Mouse (Mus musculus): ENCODE measurements around the gene Zdhhc16. TPM values are rescaled to one million over a fixed set of nuclear protein-coding genes. Genes with fewer than 3 reads are reported as not detected.

Gene Zdhhc16
- polyA plus RNA-seq, 1 experiment: 43.9 TPM

DNA sequence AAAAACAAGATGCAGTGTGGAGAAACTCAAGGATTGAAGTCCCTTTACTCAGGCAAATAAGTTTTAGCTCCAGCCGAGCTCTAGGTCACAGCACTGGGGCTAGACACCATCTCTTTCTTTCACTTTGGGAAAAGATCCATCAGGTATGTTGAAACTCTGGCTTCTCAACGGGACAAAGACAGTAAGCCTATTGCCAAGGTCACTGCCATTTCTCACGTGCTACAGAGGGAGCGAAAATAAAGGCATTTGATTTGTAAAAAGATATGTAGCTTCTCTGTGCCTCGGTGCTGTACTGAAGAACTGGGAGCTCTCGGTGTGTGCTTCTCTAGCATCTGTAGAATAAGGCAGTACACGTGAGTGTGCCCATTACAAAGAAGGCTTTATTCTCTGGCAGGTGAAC lies 10.6 kb downstream of the Zdhhc16 start:
- H3K4me3 ChIP-seq (ENCODE audit: insufficient read depth, low read length): no peak overlapping the region
- no peaks in the 10 kb centered on the region for H3K4me1 ChIP-seq (ENCODE audit: control insufficient read depth, insufficient read depth, low read length)
- no peak overlapping the region for H3K27ac ChIP-seq (ENCODE audit: insufficient read depth, low read depth, low read length)
- no peak for TF ChIP-seq CTCF (IDR thresholded peaks at IDR 0.05; ENCODE audit: low read depth, low read length)
- no peak for TF ChIP-seq POLR2A (IDR thresholded peaks at IDR 0.05; ENCODE audit: borderline replicate concordance, low read depth, low read length)

DNA sequence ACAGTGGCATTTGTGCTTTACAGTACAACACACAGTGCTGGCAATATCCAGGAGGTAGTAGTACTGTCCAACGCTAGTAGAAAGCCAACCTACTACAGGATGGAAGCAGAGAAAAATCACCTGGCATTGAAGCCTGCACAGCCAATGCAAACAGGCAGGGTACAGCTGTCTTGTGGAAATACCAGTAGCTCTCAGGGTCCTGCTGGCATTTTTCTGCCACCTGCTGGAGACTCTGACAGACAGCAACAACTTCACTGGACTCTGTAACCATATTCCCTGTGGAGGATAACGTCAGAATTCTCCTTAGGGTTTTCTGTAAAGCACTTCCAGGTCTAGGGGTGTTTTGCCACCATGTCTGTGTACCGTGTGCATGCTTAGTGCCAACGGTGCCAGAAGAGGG lies 19.0 kb downstream of the Zdhhc16 start:
- no peaks in the 10 kb centered on the region for H3K4me1 ChIP-seq (ENCODE audit: control insufficient read depth, insufficient read depth, low read length)
- no peak overlapping the region for H3K27ac ChIP-seq (ENCODE audit: insufficient read depth, low read depth, low read length)
- no peak for TF ChIP-seq POLR2A (IDR thresholded peaks at IDR 0.05; ENCODE audit: borderline replicate concordance, low read depth, low read length)
- no peak for TF ChIP-seq CTCF (IDR thresholded peaks at IDR 0.05; ENCODE audit: low read depth, low read length)
- H3K4me3 ChIP-seq (ENCODE audit: insufficient read depth, low read length): no peak overlapping the region

DNA sequence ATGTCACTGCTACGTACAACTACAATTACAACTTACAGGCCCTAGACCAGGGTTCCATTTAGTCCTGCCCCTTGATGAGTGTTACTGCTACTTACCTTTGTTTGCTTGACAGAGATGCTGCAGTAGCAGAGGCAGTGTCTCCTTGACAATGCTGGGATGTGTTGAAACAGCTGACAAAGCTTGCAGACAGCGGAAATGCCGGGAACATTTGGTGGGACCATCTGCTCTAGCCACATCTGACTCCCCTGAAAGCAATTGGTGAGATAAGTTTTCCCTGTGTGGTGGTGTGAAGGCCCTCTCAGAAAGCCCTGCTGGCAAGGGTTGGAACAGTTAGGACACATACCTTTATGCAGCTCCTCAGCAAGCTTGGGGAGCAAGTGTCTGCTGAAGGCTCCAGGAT lies 20.3 kb downstream of the Zdhhc16 start:
- H3K27ac ChIP-seq (ENCODE audit: insufficient read depth, low read depth, low read length): no peak overlapping the region
- H3K4me3 ChIP-seq (ENCODE audit: insufficient read depth, low read length): no peak overlapping the region
- TF ChIP-seq CTCF (IDR thresholded peaks at IDR 0.05; ENCODE audit: low read depth, low read length): no peak
- TF ChIP-seq POLR2A (IDR thresholded peaks at IDR 0.05; ENCODE audit: borderline replicate concordance, low read depth, low read length): no peak
- H3K4me1 ChIP-seq (ENCODE audit: control insufficient read depth, insufficient read depth, low read length): no peaks in the 10 kb centered on the region

DNA sequence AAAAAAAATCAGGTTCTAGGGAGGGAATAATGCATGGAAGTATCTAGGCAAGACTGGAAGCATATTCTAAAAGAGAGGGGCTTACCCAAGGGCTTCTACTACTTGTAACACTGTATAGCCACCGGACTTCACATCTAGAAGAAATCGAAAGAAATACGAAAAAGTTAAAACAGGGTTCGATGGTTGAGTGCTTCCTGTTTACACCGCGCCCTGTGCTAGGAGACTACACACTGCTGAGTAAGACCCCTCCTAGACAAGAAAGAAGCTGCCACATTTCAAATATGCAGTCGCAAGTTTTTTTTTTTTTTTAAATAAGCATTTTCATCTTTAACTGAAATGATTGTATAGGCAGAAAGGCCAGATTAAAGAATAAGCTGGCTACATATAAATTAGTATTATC lies 36.3 kb downstream of the Zdhhc16 start:
- Histone ChIP-seq H3K4me1 (ENCODE audit: control insufficient read depth, insufficient read depth, low read length) (peaks cover 11% of the 10 kb centered on the region), H3K4me3 (ENCODE audit: insufficient read depth, low read length) (no peak overlapping the region), H3K27ac (ENCODE audit: insufficient read depth, low read depth, low read length) (no peak overlapping the region)
- TF ChIP-seq POLR2A (IDR thresholded peaks at IDR 0.05; ENCODE audit: borderline replicate concordance, low read depth, low read length) (no peak), CTCF (IDR thresholded peaks at IDR 0.05; ENCODE audit: low read depth, low read length) (no peak)

DNA sequence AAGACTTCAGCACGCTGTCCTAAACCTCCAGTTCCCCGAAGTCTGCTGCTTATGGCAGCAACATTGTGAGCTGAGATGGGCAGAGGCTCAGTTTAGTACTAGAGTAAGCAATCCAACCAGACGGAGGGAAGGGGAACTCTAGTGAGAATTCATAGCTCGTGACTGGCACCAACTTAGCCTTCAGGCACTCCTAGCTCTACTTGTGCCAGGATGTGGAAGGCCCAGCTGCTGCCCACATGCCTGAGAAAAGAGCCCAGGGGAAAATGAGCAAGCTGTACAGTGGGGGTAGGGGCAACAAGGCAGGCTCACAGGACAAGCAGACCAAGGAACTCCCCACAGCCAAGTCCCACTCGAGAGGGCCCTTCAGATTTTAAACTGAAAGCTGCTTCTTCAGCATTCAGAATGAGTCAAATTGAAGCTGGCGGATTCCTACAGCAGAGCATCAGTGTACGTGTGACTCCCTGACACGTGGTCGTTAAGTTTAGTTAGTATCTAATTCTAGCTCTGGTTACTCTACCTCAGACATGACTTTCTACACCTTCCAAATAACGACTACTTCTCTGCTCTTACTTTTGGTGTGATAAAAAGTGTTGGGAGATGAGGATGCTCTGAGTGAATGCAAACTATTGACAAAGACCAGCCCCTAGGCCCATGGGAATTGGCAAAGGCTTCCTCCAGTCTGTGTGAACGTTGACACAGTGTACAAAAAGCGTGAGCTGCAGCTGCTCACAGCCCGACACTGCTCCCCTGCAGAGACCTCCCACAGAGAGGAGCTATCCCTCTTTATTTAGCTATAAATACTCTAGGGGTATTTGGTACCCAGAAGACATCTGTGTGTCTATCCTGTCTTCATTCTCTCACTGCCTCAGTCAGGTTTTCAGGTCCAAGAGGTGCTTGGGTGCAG lies 40.9 kb downstream of the Zdhhc16 start:
- Histone ChIP-seq H3K4me3 (ENCODE audit: insufficient read depth, low read length) (no peak overlapping the region), H3K27ac (ENCODE audit: insufficient read depth, low read depth, low read length) (peak overlapping the region; percentile 48), H3K4me1 (ENCODE audit: control insufficient read depth, insufficient read depth, low read length) (peaks cover 27% of the 10 kb centered on the region)
- no peak for TF ChIP-seq CTCF (IDR thresholded peaks at IDR 0.05; ENCODE audit: low read depth, low read length)
- TF ChIP-seq POLR2A (IDR thresholded peaks at IDR 0.05; ENCODE audit: borderline replicate concordance, low read depth, low read length): no peak

DNA sequence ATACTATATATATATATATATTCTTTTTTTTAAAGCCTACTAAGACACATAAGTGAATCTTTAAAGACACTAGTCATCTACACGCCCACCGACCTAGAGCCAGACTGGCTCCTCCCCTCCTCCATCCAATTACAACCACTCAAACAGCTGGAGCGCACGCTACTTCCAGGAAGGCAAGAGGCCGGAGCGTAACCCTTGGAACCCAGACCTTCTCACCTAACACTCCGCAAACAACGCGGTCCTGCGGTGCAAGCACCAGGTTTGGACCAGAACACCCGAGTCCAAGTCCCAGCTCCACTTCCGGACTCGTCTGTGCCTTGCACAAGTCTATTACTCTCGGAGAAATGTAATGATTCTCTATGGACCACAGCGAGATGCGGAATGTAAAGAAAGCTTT lies 47.1 kb downstream of the Zdhhc16 start:
- Histone ChIP-seq H3K4me3 (ENCODE audit: insufficient read depth, low read length) (peak overlapping the region; percentile 90), H3K27ac (ENCODE audit: insufficient read depth, low read depth, low read length) (peak overlapping the region; percentile 66), H3K4me1 (ENCODE audit: control insufficient read depth, insufficient read depth, low read length) (peaks cover 28% of the 10 kb centered on the region)
- TF ChIP-seq POLR2A (IDR thresholded peaks at IDR 0.05; ENCODE audit: borderline replicate concordance, low read depth, low read length) (no peak), CTCF (IDR thresholded peaks at IDR 0.05; ENCODE audit: low read depth, low read length) (no peak)

DNA sequence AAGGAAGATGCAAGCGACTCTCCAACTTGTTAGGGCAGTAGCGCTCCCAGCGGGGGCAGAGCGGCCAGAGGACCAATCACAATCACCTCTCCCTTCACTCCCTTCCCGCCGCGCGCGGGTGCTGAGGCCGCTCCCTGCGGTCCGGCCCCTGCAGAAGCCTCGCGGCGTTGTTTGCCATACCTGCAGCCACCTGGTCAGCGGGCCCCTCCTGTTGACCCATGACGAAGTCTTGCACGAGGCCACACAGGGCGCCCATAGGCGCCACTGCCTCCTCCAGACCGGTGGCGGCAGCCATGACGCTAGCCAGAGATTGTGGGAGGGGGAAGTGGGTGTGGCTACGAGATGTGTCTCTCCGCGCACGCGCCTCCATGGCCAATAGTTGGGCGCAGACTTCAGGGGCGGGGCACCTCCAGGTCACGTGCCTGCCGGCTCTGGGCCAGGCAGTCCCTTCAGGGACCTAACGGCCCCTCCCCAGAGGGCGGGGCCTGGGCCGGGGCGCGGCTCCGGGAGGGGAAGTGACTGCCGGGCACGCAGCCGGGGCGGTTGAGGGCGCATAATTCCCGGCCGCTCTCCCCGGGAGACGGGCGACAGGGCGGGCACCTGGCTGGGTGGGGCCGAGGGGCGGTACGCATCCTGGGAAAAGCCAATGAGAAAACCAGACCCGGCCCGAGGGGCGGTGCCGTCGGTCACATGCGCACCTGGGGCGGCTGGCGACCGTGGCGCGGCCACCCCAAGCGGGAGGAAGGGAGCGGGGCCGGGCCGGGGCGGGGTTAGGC lies 47.7 kb downstream of the Zdhhc16 start, which contains the start of gene Mms19:
Mms19 (minus strand) TSS at position 339 of the 776 bp plus-strand sequence.
- Histone ChIP-seq H3K4me3 (ENCODE audit: insufficient read depth, low read length) (peak within 1 kb of the TSS; percentile 90), H3K27ac (ENCODE audit: insufficient read depth, low read depth, low read length) (peak within 1 kb of the TSS; percentile 75), H3K4me1 (ENCODE audit: control insufficient read depth, insufficient read depth, low read length) (peaks cover 28% of the 10 kb centered on the region)
- 0 out of 2 replicates have a peak, but pooled peaks have one; percentile 74 for TF ChIP-seq POLR2A (IDR thresholded peaks at IDR 0.05; ENCODE audit: borderline replicate concordance, low read depth, low read length)
- peak; percentile 33; the same call in 1 of the 2 replicates for TF ChIP-seq CTCF (IDR thresholded peaks at IDR 0.05; ENCODE audit: low read depth, low read length)

DNA sequence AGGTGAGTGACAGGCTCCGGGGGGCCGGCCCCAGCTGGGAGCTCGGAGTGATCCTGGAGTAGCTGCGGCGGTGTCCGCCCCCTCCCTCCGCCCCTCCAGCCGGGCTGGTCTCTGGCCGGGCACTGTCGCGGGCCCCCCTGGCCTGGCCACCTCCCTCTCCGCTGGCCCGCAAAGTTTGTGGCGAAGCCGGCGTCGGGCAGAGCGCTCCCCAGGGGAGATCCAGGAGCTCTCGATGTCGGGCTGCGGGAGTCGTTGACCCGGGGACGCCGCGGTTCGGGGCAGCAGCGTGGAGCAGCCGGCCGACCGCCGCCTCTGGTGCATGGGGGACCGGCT lies 48.3 kb downstream of the Zdhhc16 start, which contains the start of gene Ubtd1:
Ubtd1 (plus strand) TSS at position 169 of the 333 bp plus-strand sequence.
- TF ChIP-seq CTCF (IDR thresholded peaks at IDR 0.05; ENCODE audit: low read depth, low read length) (no peak), POLR2A (IDR thresholded peaks at IDR 0.05; ENCODE audit: borderline replicate concordance, low read depth, low read length) (no peak)
- peaks cover 28% of the 10 kb centered on the region for H3K4me1 ChIP-seq (ENCODE audit: control insufficient read depth, insufficient read depth, low read length)
- H3K27ac ChIP-seq (ENCODE audit: insufficient read depth, low read depth, low read length): peak within 1 kb of the TSS; percentile 75
- peak within 1 kb of the TSS; percentile 90 for H3K4me3 ChIP-seq (ENCODE audit: insufficient read depth, low read length)

DNA sequence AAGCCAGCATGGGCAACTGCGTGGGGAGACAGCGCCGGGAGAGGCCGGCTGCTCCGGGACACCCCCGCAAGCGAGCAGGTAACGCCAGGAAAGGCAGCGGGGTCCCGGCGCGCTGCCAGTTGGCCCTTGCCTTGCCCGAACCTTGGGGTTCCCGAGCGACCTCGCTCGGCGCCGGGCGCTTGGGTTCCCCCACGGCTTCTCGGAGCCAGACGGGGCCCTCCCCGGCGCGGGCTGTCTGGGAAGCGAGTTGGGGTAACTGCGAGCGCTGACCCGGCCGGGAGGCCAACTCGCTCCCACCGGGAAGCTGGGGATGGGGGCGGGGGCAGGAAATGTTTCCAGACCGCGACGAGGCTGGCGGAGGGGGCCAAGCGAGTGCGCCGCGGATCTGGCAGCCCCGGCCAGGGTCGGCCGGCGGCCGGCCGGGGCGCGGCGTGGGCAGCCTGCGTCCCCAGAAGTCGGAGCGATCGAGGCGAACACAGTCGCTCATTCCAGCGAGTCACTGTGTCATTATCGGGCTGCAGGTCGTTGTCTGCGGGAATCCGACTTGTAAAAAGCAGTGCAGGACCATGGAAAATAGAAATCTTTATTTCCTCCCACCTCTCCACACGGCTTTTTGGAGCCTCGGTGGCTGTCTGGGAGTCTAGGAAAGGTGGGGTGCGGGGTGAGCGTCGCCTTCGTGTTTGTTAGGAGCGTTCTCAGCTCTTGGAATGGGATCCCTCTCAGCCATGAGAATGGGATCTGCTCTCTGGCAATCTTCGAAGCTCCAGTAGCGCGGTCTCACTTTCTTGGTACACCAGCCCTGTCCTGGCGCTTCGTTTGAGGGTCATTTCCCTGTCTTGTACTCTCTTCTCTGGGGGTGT lies 48.9 kb downstream of the Zdhhc16 start:
- TF ChIP-seq CTCF (IDR thresholded peaks at IDR 0.05; ENCODE audit: low read depth, low read length): no peak
- TF ChIP-seq POLR2A (IDR thresholded peaks at IDR 0.05; ENCODE audit: borderline replicate concordance, low read depth, low read length): no peak
- peaks cover 28% of the 10 kb centered on the region for H3K4me1 ChIP-seq (ENCODE audit: control insufficient read depth, insufficient read depth, low read length)
- H3K27ac ChIP-seq (ENCODE audit: insufficient read depth, low read depth, low read length): peak overlapping the region; percentile 75
- peak overlapping the region; percentile 87 for H3K4me3 ChIP-seq (ENCODE audit: insufficient read depth, low read length)

All from bone marrow macrophage, adult 2 months (primary cell).